Mouse (Mus musculus) MEL (cell line): Measurements from ENCODE around the gene 1700067P10Rik.

Experiments
- CTCF ChIP-seq, 3 experiments: IDR thresholded peaks in 2 of 3; conservative IDR thresholded peaks in 1 of 3; 2 replicates each; pipeline ENCODE4 v1.5.1; 2011 to 2012; ENCODE audit warnings: low read length in 3 of 3, low read depth in 2 of 3, mild to moderate bottlenecking in 2 of 3, improper control_type of control experiment in 1 of 3, inconsistent platforms in 1 of 3, mixed read lengths in 1 of 3, moderate library complexity in 1 of 3; ENCODE audit not compliant: control insufficient read depth in 1 of 3, insufficient read depth in 1 of 3, poor library complexity in 1 of 3, severe bottlenecking in 1 of 3
- ELF1 ChIP-seq: IDR thresholded peaks from 2 replicates; pipeline ENCODE4 v1.6.1; 2014; ENCODE audit warnings: low read depth, mild to moderate bottlenecking, inconsistent platforms, low read length, improper control_type of control experiment, moderate library complexity
- EP300 ChIP-seq, 2 experiments: IDR thresholded peaks; 2 replicates each; pipeline ENCODE4 v1.6.1; 2011; ENCODE audit warnings: improper control_type of control experiment in 2 of 2, low read length in 2 of 2, low read depth in 1 of 2, mild to moderate bottlenecking in 1 of 2
- GABPA ChIP-seq: IDR thresholded peaks from 2 replicates; pipeline ENCODE4 v1.6.1; 2012; ENCODE audit warnings: low read depth, mild to moderate bottlenecking, inconsistent platforms, low read length, improper control_type of control experiment, moderate library complexity
- GATA1 ChIP-seq: IDR thresholded peaks from 2 replicates; pipeline ENCODE4 v1.6.1; 2011; ENCODE audit warnings: low read depth, low read length, improper control_type of control experiment
- MEF2A ChIP-seq: IDR thresholded peaks from 2 replicates; pipeline ENCODE4 v1.6.1; 2014; ENCODE audit warnings: low read depth, mild to moderate bottlenecking, inconsistent platforms, low read length, improper control_type of control experiment; ENCODE audit not compliant: poor library complexity, insufficient replicate concordance, severe bottlenecking; ENCODE audit errors: extremely low read depth
- MXI1 ChIP-seq: IDR thresholded peaks from 2 replicates; pipeline ENCODE4 v1.6.1; 2011; ENCODE audit warnings: mild to moderate bottlenecking, low read depth, low read length, improper control_type of control experiment
- MYC ChIP-seq: IDR thresholded peaks from 2 replicates; pipeline ENCODE4 v1.6.1; 2011; ENCODE audit warnings: low read depth, mild to moderate bottlenecking, low read length, improper control_type of control experiment, moderate library complexity
- NRF1 ChIP-seq: IDR thresholded peaks from 2 replicates; pipeline ENCODE4 v1.6.1; 2014; ENCODE audit warnings: low read depth, mild to moderate bottlenecking, inconsistent platforms, low read length, improper control_type of control experiment, moderate library complexity; ENCODE audit not compliant: poor library complexity, insufficient read depth, severe bottlenecking
- POLR2A ChIP-seq, 2 experiments: IDR thresholded peaks; 2 replicates each; pipeline ENCODE4 v1.6.1; 2011 to 2012; ENCODE audit warnings: low read length in 2 of 2, mild to moderate bottlenecking in 2 of 2, control low read depth in 1 of 2, improper control_type of control experiment in 1 of 2, low read depth in 1 of 2, moderate library complexity in 1 of 2; ENCODE audit not compliant: control insufficient read depth in 1 of 2, insufficient read depth in 1 of 2, poor library complexity in 1 of 2
- TCF12 ChIP-seq: IDR thresholded peaks from 2 replicates; pipeline ENCODE4 v1.6.1; 2014; ENCODE audit warnings: low read depth, mild to moderate bottlenecking, inconsistent platforms, low read length, improper control_type of control experiment, moderate library complexity
- USF2 ChIP-seq, 2 experiments: IDR thresholded peaks; 2 replicates each; pipeline ENCODE4 v1.6.1; 2011 to 2012; ENCODE audit warnings: improper control_type of control experiment in 2 of 2, low read length in 2 of 2, borderline replicate concordance in 1 of 2, inconsistent platforms in 1 of 2, low read depth in 1 of 2, mild to moderate bottlenecking in 1 of 2; ENCODE audit not compliant: insufficient read depth in 1 of 2
- ZC3H11A ChIP-seq: IDR thresholded peaks from 2 replicates; pipeline ENCODE4 v1.6.1; 2012; ENCODE audit warnings: low read depth, mild to moderate bottlenecking, inconsistent platforms, low read length, improper control_type of control experiment
- ZKSCAN1 ChIP-seq: IDR thresholded peaks from 2 replicates; pipeline ENCODE4 v1.6.1; 2012; ENCODE audit warnings: low read depth, mild to moderate bottlenecking, inconsistent platforms, low read length, improper control_type of control experiment, moderate library complexity

GRCm38 (mm10) chr17:48120456-48120855 is 31.3 kb downstream of the 1700067P10Rik start:
- no peak for TF ChIP-seq ELF1
- no peak for TF ChIP-seq POLR2A (IDR thresholded peaks at IDR 0.05; ENCODE audit: control insufficient read depth in 1 of 2, insufficient read depth in 1 of 2, low read depth in 1 of 2, low read length in 2 of 2, poor library complexity in 1 of 2)
- no peak for TF ChIP-seq NRF1
- TF ChIP-seq GATA1: no peak
- TF ChIP-seq CTCF (IDR thresholded peaks at IDR 0.05 in 2 of 3, conservative IDR thresholded peaks at IDR 0.05 in 1 of 3; ENCODE audit: control insufficient read depth in 1 of 3, insufficient read depth in 1 of 3, low read depth in 2 of 3, low read length in 3 of 3, poor library complexity in 1 of 3, severe bottlenecking in 1 of 3): no peak
- no peak for TF ChIP-seq GABPA
- no peak for TF ChIP-seq MEF2A
- TF ChIP-seq EP300 (IDR thresholded peaks at IDR 0.05; ENCODE audit: low read depth in 1 of 2, low read length in 2 of 2): no peak
- no peak for TF ChIP-seq ZC3H11A
- no peak for TF ChIP-seq MXI1
- no peak for TF ChIP-seq MYC
- no peak for TF ChIP-seq TCF12
- no peak for TF ChIP-seq USF2 (IDR thresholded peaks at IDR 0.05; ENCODE audit: borderline replicate concordance in 1 of 2, insufficient read depth in 1 of 2, low read depth in 1 of 2, low read length in 2 of 2)
- TF ChIP-seq ZKSCAN1: no peak
